Mouse (Mus musculus) E14TG2a.4 (cell line): ENCODE results near the gene Edar.

Experiments
- CTCF ChIP-seq: conservative IDR thresholded peaks from 2 replicates; pipeline ENCODE4 v1.5.1; 2014; ENCODE audit warnings: low read length
- NANOG ChIP-seq: IDR thresholded peaks from 2 replicates; pipeline ENCODE4 v1.6.1; 2014; ENCODE audit warnings: borderline replicate concordance, low read length, mixed read lengths

DNA sequence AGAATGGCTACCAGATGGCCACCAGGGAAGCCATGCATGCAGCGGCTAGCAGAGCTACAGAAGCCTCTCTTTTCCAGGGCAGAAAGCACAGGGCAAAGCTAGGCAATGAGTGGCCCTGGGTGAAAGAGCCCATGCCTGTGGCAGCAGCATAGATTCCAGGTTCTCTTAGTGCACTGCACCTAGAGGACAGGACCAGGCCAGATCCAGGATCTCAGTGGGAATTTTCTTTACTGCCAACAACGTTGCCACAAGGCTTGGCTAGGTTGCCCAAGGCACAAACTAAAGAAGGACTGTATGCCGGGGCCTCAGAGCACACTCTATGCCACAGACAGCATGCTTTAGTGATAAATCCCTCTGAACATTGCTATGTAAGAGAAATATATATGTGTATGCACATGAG is 69.1 kb downstream of the Edar start:
- no peak for TF ChIP-seq CTCF
- no peak for TF ChIP-seq NANOG
